Mouse (Mus musculus) spleen, adult 2 months (tissue): ENCODE results near the gene Aff3. TPM values are rescaled to one million over a fixed set of nuclear protein-coding genes. Genes with fewer than 3 reads are reported as not detected.

Experiments used
- DNase-seq, 2 experiments: peaks; one replicate each; pipeline versions ENCODE4 v3.0.0 to v3.0.0-alpha.2; 2012 to 2021; ENCODE audit warnings: low spot score in 2 of 2, low read depth in 1 of 2
- H3K27ac ChIP-seq: fragments of 200-500 bp; 2 replicates; pipeline ENCODE4 v1.5.1; 2012; ENCODE audit warnings: low read length, inconsistent platforms; ENCODE audit not compliant: insufficient read depth
- H3K27me3 ChIP-seq: fragments of 200-500 bp; 2 replicates; pipeline ENCODE4 v1.6.1; 2012; ENCODE audit warnings: mild to moderate bottlenecking, moderate library complexity, low read length, inconsistent platforms; ENCODE audit not compliant: control insufficient read depth, insufficient read depth
- H3K36me3 ChIP-seq: fragments of 200-500 bp; 2 replicates; pipeline ENCODE4 v1.6.1; 2012; ENCODE audit warnings: mild to moderate bottlenecking, low read length, inconsistent platforms; ENCODE audit not compliant: control insufficient read depth, insufficient read depth
- H3K4me1 ChIP-seq: fragments of 200-500 bp; 2 replicates; pipeline ENCODE4 v1.6.1; 2011; ENCODE audit warnings: inconsistent platforms; ENCODE audit not compliant: control insufficient read depth, insufficient read depth, insufficient read length
- H3K4me3 ChIP-seq: fragments of 200-500 bp; 2 replicates; pipeline ENCODE4 v1.5.1; 2011; ENCODE audit warnings: mild to moderate bottlenecking, inconsistent platforms; ENCODE audit not compliant: insufficient read depth, insufficient read length; ENCODE audit errors: extremely low read depth
- CTCF ChIP-seq: fragments of 200-500 bp; IDR thresholded peaks from 2 replicates; pipeline ENCODE4 v1.5.1; 2011; ENCODE audit warnings: mild to moderate bottlenecking, inconsistent platforms; ENCODE audit not compliant: insufficient read depth, insufficient read length, insufficient replicate concordance; ENCODE audit errors: extremely low read depth
- POLR2A ChIP-seq: fragments of 200-500 bp; IDR thresholded peaks from 2 replicates; pipeline ENCODE4 v1.6.1; 2011; ENCODE audit warnings: low read depth, low read length, inconsistent platforms
- WGBS: fragments of 180-500 bp; shearing (Covaris S2); methylation state at CpG from one replicate; pipeline ENCODE4 v1.1.7; 2018; 5-methylcytosine and 5-hydroxymethylcytosine counted together
- polyA plus RNA-seq: library from polyadenylated mRNA; depleted of rRNA; stranded (reverse); fragments of >200 nt; gene quantifications from 2 replicates; pipeline ENCODE4 v1.2.3, GENCODE M21; 2012

The Aff3 gene
- polyA plus RNA-seq, 1 experiment, result 20.2 TPM

DNA sequence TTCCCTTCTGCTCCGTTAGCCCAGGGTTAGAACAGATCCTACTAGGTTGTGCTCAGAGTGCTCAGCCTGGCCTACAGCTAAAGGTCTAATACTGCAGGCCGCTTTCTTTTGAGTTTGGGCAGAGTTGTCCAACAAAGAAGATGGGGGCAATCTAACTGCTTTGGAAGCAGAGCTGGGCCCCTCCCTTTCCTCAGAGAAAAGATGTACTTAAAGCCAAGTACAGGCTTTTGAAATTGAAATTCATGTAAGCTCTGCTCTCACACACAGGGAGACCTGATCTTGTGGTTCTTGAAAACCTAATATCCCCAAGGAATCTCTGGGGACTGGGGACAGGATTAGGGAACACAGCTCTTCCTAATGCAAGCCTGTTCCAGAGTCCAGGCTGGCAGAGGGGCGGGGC lies 158.4 kb downstream of the Aff3 start:
- Histone ChIP-seq H3K27me3 (no peaks in the 10 kb centered on the region), H3K27ac (no peak overlapping the region), H3K36me3 (no peaks in the 10 kb centered on the region), H3K4me1 (no peaks in the 10 kb centered on the region), H3K4me3 (no peak overlapping the region)
- 93% methylated on average over 3 of the region's 3 CpGs for WGBS
- DNase-seq, result no peak
- TF ChIP-seq CTCF (no peak), POLR2A (no peak)

DNA sequence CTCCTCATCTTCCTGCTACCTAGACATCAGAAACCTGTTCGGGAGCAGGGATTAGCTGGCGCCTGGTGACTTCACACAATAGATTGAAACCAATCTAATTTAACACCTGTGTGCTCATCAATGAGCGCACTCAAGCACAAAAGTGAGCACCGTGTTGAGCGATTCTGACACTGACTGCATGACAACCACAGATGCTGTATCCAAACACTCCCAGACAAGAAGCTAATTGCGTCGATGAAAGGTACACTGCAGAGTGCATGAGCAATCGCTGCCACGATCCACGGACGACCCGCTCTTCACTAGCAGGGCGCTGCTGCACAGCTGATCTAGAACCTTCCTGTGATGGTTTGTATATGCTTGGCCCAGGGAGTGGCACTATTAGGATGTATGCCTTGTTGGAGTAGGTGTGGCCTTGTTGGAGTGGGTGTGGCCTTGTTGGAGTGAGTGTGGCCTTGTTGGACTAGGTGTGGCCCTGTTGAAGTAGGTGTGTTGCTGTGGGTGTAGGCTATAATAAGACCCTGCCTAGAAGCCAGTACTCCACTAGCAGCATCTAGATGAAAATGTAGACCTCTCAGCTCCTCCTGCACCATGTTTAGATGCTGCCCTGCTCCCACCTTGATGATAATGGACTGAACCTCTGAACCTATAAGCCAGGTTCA lies 161.2 kb downstream of the Aff3 start:
- DNase-seq, result no peak
- TF ChIP-seq POLR2A, result no peak
- no peak for TF ChIP-seq CTCF
- no peaks in the 10 kb centered on the region for H3K4me1 ChIP-seq
- H3K27ac ChIP-seq, result no peak overlapping the region
- H3K4me3 ChIP-seq, result no peak overlapping the region
- no peaks in the 10 kb centered on the region for H3K36me3 ChIP-seq
- H3K27me3 ChIP-seq, result no peaks in the 10 kb centered on the region
- WGBS, result 96% methylated on average over 13 of the region's 13 CpGs

DNA sequence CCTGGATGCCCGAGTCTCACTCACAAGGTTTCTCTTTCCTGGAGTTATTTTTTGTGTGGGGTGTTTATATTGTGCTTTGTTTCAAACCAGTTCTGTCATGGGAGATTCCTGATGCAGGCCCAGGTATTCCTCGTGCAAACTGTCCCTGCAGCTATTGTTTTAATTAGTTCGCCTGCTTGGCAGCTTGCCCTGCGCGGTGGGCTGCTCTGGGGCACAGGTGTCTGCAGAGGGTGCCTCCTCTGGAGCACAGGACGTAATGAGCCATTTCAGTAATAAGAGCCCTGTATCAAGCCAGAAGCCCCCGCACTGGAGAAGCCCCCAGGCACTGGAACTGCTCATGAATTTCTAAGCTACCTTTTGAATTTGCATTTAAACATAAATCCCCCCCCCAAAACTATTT lies 162.0 kb downstream of the Aff3 start:
- no peak overlapping the region for H3K4me3 ChIP-seq
- WGBS, result 88% methylated on average over 7 of the region's 7 CpGs
- DNase-seq, result no peak
- no peaks in the 10 kb centered on the region for H3K27me3 ChIP-seq
- H3K36me3 ChIP-seq, result no peaks in the 10 kb centered on the region
- TF ChIP-seq POLR2A, result no peak
- no peak for TF ChIP-seq CTCF
- no peak overlapping the region for H3K27ac ChIP-seq
- no peaks in the 10 kb centered on the region for H3K4me1 ChIP-seq

DNA sequence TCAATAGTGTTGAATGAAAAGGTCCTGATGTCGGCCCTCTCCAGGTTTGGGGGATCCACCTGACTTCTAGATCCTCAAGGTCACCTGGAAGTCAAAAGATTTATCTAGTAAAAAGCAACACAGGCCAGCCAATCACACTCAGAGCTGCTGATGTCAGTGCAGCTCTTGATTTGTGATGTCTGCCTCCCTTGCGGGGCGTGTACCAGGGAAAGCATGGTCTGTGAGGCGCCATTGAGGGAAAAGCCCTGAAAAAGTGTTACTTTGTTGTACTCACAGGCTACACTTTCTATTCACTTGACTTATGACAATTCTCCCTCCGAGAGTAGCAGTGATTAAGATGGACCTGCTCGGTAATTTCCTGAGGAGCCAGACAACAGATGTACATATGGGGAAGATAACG lies 163.5 kb downstream of the Aff3 start:
- Histone ChIP-seq H3K4me1 (no peaks in the 10 kb centered on the region), H3K27me3 (no peaks in the 10 kb centered on the region), H3K36me3 (no peaks in the 10 kb centered on the region), H3K4me3 (no peak overlapping the region), H3K27ac (no peak overlapping the region)
- WGBS, result 92% methylated on average over 7 of the region's 7 CpGs
- no peak for DNase-seq
- TF ChIP-seq CTCF, result no peak
- TF ChIP-seq POLR2A, result no peak

DNA sequence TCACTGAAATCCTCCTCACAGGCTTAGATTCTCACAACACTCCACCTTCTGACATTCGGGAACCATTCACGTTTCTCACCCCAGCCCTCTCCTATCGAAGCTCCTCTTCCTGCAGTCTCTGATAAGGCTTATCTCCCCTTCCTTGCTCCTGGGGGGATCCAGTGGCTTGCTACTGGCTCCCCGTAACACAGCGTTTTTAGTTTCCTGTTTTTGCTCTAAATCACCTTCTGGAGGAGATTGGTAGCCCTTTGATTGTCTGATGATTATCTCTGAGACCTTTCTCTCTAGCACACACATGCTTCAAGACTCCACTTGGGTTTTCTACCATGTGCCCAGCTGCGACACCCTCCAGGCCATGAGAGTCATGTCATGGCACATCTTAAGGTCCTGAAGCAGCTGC lies 165.3 kb downstream of the Aff3 start:
- DNase-seq, result no peak
- 58% methylated on average over 6 of the region's 6 CpGs for WGBS
- Histone ChIP-seq H3K4me1 (no peaks in the 10 kb centered on the region), H3K36me3 (no peaks in the 10 kb centered on the region), H3K27ac (no peak overlapping the region), H3K27me3 (no peaks in the 10 kb centered on the region), H3K4me3 (no peak overlapping the region)
- no peak for TF ChIP-seq CTCF
- TF ChIP-seq POLR2A, result no peak

DNA sequence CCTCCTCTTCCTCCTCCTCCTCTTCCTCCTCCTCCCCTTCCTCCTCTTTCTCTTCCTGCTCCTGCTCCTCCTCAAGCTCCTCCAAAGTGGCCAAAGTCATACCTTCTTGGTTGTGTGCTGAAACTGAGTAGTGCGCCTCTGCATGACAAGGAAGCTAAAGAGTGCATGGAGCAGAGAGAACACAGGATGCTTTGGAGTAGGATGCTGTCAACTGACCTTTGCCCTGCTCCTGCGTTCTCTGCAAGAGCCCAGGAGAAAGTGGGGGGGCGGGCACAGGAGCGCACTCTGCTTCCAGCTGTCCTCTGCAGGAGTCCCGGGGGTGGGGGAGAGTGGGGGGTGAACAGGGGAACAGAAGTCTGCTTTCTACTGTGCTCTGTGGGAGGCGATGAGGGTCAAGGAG lies 167.2 kb downstream of the Aff3 start:
- Histone ChIP-seq H3K27ac (no peak overlapping the region), H3K4me1 (no peaks in the 10 kb centered on the region), H3K4me3 (no peak overlapping the region), H3K36me3 (0 out of 2 replicates have a peak, but pooled peaks cover 1% of the 10 kb centered on the region), H3K27me3 (no peaks in the 10 kb centered on the region)
- TF ChIP-seq CTCF (no peak), POLR2A (no peak)
- 92% methylated on average over 6 of the region's 6 CpGs for WGBS
- DNase-seq, result no peak

DNA sequence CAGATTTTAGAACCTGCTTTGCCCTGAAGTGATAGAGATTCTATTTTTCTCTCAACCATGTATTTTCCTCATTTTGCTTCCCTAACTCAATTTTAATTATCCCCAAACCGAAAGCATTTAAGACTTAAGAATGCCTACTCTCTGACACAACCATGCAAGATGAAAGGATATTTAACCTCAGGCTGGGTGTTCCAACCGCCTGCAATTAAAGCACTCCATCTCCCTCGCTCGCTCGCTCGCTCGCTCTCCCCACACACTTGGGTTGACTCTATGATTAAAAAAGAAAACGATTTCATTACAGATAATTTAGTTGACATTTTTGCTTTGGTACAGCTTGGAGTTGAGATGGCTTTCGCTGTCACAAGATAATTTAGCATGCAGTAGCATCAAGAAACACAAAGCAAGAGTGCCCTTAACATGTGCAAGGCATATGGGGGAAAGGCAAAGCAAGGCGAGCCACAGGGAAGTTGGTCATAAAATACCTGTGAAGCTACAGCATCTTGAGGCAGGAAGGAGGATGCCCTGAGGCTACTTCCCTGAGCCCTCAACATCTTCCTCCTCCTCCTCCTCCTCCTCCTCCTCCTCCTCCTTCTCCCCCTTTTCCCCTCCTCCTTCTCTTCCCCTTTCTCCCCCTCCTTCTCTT lies 167.7 kb downstream of the Aff3 start:
- no peak for DNase-seq
- Histone ChIP-seq H3K27me3 (no peaks in the 10 kb centered on the region), H3K27ac (no peak overlapping the region), H3K4me1 (no peaks in the 10 kb centered on the region), H3K4me3 (no peak overlapping the region), H3K36me3 (0 out of 2 replicates have a peak, but pooled peaks cover 3% of the 10 kb centered on the region)
- TF ChIP-seq POLR2A, result no peak
- TF ChIP-seq CTCF, result no peak
- 89% methylated on average over 10 of the region's 10 CpGs for WGBS
